Mouse (Mus musculus) left cerebral cortex, adult 2 months (tissue): ENCODE measurements at regions not wholly inside any gene's neighbourhood (a gene's known extent, or its start where the extent isn't known, plus 50 kb on each side); places are given as distances from the start of the nearest gene placed in this dataset.
A peak's percentile ranks its signal among the peaks of the same experiment; 100 is the strongest.

Experiments
- DNase-seq, 2 experiments: peaks; one replicate each; pipeline ENCODE4 v3.0.0; 2021 to 2022; ENCODE audit warnings: low spot score in 2 of 2, mixed read lengths in 1 of 2; ENCODE audit errors: extremely low spot score in 1 of 2
- H3K27ac ChIP-seq: fragments of 200-600 bp; 2 replicates; pipeline ENCODE4 v1.8.1; 2022
- H3K4me3 ChIP-seq: fragments of 200-600 bp; 2 replicates; pipeline ENCODE4 v1.8.1; 2022
- CTCF ChIP-seq: fragments of 200-600 bp; IDR thresholded peaks from 2 replicates; pipeline ENCODE4 v1.8.1; 2022; ENCODE audit warnings: antibody characterized with exemption, mild to moderate bottlenecking, moderate library complexity
- intact Hi-C: fragments of 180-260 bp; cut with DNase I; formaldehyde crosslinking; loops from one replicate; pipeline ENCODE4 v1.15.1; 2025

- H3K4me3 ChIP-seq: no peak overlapping the region
- intact Hi-C loops: no loop called here
- no peak overlapping the region for H3K27ac ChIP-seq
- no peak for TF ChIP-seq CTCF
- no peak for DNase-seq
Observed at GRCm38 (mm10) chr13:71174335-71174734, 332.7 kb upstream of the Adamts16 start.

- no peak for TF ChIP-seq CTCF
- Histone ChIP-seq H3K4me3 (no peak overlapping the region), H3K27ac (no peak overlapping the region)
- DNase-seq: no peak
- intact Hi-C loops: no loop called here
Observed at GRCm38 (mm10) chr13:71166226-71166625, 324.6 kb upstream of the Adamts16 start.

GRCm38 (mm10) chr13:71165096-71165920 lies 323.7 kb upstream of the Adamts16 start:
- intact Hi-C loops: no loop called here
- Histone ChIP-seq H3K4me3 (no peak overlapping the region), H3K27ac (no peak overlapping the region)
- DNase-seq: no peak
- TF ChIP-seq CTCF: no peak

DNA sequence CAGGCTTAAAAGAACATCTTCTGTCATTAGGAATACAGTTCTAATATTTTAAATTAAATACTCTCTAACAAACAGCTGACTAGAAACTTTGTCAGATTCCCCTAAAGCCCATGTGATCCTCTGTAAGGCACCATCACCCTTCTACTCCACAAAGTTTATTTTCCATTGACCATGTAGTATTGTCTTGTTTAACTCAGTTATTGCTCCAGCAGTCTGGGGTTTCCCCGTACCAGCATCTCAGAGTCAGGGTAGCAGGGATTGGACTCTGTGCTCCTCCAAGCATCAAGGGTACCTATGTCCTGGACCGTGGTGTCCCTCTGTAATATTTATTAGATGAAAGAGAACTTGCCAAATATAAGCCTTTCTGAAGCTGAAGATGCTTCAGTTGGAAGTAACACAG lies 322.4 kb upstream of the Adamts16 start:
- intact Hi-C loops: no loop called here
- H3K4me3 ChIP-seq: no peak overlapping the region
- TF ChIP-seq CTCF: no peak
- no peak for DNase-seq
- H3K27ac ChIP-seq: no peak overlapping the region

- H3K4me3 ChIP-seq: no peak overlapping the region
- intact Hi-C loops: no loop called here
- TF ChIP-seq CTCF: no peak
- no peak overlapping the region for H3K27ac ChIP-seq
- no peak for DNase-seq
Observed at GRCm38 (mm10) chr13:71162952-71163351, 321.3 kb upstream of the Adamts16 start.

DNA sequence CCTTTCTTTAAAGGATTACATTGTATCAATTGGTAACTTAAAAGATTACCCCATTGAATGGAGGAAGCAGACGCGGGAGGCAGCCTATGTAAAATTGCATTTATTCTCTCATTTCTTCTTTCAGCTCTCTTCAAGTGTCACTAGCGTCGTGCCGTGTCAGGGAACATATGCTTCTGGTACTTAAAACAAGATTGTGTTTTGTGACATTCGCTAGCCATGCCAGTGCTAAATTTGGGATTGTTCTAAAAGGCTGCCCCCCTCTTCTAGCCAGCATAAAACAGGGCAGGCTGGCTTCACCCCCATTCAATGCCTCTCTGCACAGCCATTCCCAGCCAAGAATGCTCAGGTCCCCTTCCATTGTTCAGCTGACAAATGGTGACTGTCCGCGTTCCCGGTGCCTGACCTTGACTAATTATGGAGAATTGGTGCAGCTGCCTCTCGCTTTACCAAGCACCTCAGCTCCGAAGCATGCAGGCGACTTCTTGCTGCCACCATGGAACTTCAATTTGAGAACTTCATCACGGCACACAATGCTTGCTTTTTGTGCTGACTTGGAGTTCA lies 316.8 kb upstream of the Adamts16 start:
- intact Hi-C loops: no loop called here
- no peak for TF ChIP-seq CTCF
- Histone ChIP-seq H3K4me3 (0 out of 2 replicates have a peak overlapping the region, but pooled peaks have one; percentile 7), H3K27ac (no peak overlapping the region)
- DNase-seq: no peak

DNA sequence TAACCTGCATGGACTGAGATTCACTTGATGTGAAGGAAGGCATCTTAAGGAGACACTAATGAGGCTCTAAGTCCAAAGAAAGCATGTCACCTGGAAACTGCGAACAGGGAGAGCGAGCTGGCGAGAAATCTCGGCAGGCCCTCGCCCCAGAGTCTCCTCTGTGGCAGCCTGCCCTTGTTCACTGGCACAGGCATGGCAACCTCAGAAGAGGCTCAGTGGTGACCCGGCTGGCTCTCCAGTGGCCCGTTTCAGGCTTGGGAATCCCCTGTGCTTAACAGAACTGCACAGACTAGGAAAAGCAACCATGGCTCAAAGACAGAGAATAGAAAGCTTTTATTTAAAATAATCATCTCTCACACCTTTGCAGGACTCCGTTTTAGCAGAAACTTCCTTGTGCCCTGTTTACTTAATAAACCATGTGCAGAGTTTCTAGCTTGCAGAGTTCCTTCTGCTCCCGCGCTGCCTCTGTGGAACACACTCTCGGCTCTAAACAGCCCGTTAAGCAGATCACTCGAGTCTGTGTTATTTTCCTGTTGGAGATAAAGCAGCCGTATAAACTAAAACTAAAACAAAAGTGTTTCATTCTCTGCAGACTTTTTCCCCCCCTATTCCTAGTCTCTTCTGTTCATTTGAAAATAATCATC lies 316.2 kb upstream of the Adamts16 start:
- DNase-seq: no peak
- intact Hi-C loops: no loop called here
- no peak for TF ChIP-seq CTCF
- Histone ChIP-seq H3K27ac (no peak overlapping the region), H3K4me3 (0 out of 2 replicates have a peak overlapping the region, but pooled peaks have one; percentile 7)

- Histone ChIP-seq H3K27ac (no peak overlapping the region), H3K4me3 (no peak overlapping the region)
- no peak for TF ChIP-seq CTCF
- intact Hi-C loops: no loop called here
- DNase-seq: no peak
Observed at GRCm38 (mm10) chr13:71150092-71150491, 308.5 kb upstream of the Adamts16 start.

GRCm38 (mm10) chr13:71149303-71149696 lies 307.7 kb upstream of the Adamts16 start:
- TF ChIP-seq CTCF: no peak
- intact Hi-C loops: no loop called here
- Histone ChIP-seq H3K4me3 (no peak overlapping the region), H3K27ac (no peak overlapping the region)
- no peak for DNase-seq

GRCm38 (mm10) chr13:71148491-71149302 lies 307.1 kb upstream of the Adamts16 start:
- intact Hi-C loops: no loop called here
- Histone ChIP-seq H3K4me3 (no peak overlapping the region), H3K27ac (no peak overlapping the region)
- no peak for DNase-seq
- TF ChIP-seq CTCF: no peak

DNA sequence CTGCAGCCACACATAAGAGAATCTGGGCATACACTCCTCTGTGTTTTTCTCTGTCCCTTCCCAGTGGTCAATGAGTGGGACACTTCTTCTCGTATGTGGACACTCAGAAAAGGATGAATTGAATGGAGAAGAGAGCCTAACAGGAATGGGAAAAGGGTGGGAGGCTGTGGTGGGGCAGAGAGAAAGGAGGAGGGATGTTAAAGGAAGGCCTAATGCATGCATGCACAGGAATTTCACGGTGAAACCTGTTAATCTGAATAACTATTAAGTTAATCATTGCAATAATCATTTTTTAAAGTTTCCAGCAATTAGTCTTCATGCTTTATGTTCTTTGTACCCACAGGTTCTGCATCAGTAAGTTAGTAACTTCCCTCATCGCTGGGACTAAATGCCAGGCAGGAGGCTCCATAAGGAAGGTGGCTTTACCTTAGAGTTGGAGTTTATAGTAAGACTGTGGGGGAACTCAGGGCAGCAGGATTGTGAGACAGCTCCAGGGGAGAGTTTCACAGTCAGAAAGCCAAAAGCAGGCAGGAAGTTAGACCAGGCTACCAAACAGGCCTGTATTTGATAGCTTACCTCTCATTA lies 305.3 kb upstream of the Adamts16 start:
- DNase-seq: no peak
- H3K4me3 ChIP-seq: no peak overlapping the region
- TF ChIP-seq CTCF: no peak
- no peak overlapping the region for H3K27ac ChIP-seq
- intact Hi-C loops: no loop called here
